Mouse (Mus musculus) left cerebral cortex, adult 2 months (tissue): ENCODE results near the gene Ppara. TPM values are rescaled to one million over a fixed set of nuclear protein-coding genes. Genes with fewer than 3 reads are reported as not detected.

ENCODE experiments used
- DNase-seq, 2 experiments: peaks; one replicate each; pipeline ENCODE4 v3.0.0; 2021 to 2022; ENCODE audit warnings: low spot score in 2 of 2, mixed read lengths in 1 of 2; ENCODE audit errors: extremely low spot score in 1 of 2
- H3K27ac ChIP-seq: fragments of 200-600 bp; 2 replicates; pipeline ENCODE4 v1.8.1; 2022
- H3K4me3 ChIP-seq: fragments of 200-600 bp; 2 replicates; pipeline ENCODE4 v1.8.1; 2022
- CTCF ChIP-seq: fragments of 200-600 bp; IDR thresholded peaks from 2 replicates; pipeline ENCODE4 v1.8.1; 2022; ENCODE audit warnings: antibody characterized with exemption, mild to moderate bottlenecking, moderate library complexity
- intact Hi-C: fragments of 180-260 bp; cut with DNase I; formaldehyde crosslinking; loops from one replicate; pipeline ENCODE4 v1.15.1; 2025
- total RNA-seq, 2 experiments: library from RNA; stranded (reverse); gene quantifications; 2 replicates each; pipeline ENCODE4 v1.2.3; 2021

Gene Ppara
- total RNA-seq, 2 experiments from 2014 or later = 3.6 TPM

DNA sequence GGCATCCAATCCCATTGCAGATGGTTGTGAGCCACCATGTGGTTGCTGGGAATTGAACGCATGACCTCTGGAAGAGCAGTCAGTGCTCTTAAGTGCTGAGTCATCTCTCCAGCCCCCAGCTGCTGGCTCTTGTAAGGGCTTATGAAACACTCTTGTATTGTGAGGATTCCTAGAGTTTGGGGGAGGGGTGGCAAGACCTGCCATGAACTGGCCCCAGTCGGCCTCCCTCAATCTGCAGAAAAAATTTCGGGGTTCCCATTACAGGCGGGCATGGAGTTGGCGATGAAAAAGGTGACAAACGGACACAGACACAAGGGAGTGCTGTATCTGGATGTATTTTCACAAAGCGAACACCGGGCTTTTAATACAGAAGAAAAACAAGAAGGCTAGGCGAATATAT, 21.4 kb upstream of the Ppara start:
- Histone ChIP-seq H3K4me3 (no peak overlapping the region), H3K27ac (no peak overlapping the region)
- TF ChIP-seq CTCF = no peak
- DNase-seq = no peak
- intact Hi-C loops = no loop called here

DNA sequence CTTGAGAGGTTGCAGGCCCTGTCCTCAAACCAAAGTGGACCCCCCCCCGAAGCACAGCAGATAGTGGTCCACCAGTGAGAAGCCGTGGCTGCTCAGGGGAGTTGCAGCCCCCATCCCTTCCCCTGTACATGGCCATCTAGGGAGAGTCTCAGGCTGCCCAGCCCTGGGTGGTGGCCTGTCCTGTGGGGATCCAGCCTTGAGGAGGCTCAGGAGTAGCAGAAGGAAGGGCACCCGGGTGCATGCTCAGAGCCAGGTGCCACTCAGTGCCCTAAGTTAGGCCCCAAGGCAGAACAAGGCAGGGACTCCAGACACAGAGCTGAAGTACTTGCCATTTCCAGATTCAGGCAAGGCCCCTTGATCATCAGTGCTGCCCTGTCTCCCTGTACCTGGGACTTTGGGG, 19.7 kb upstream of the Ppara start:
- intact Hi-C loops = loop anchor here (5.0 kb wide), 2 partner anchors 327 to 417 kb away; no protein-coding TSS in a partner anchor
- H3K4me3 ChIP-seq = no peak overlapping the region
- no peak overlapping the region for H3K27ac ChIP-seq
- DNase-seq = no peak
- TF ChIP-seq CTCF = no peak

DNA sequence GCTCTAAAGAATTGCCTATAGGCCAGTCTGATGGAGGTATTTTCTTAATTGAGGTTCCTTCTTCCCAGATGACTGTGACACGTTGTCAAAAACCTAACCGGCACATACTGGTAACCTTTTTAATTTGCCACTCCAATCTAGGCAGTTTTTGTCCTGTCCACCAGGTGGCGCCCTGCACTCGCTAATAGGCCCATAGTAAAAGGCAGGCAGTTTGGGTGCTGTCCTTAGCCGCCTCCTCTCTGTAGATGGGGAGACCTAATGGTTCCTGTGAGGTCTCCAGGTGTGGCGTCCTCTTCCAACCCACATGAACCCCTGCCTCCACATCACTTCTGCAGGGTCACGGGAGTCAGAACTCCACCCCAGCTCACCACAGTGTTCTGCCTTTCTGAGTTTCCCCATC, 18.7 kb upstream of the Ppara start:
- no peak overlapping the region for H3K27ac ChIP-seq
- TF ChIP-seq CTCF = peak; percentile 94
- DNase-seq = peak; percentile 81 to 84
- intact Hi-C loops = loop anchor here (1.0 to 5.0 kb wide), 3 partner anchors 151 to 416 kb away; no protein-coding TSS in a partner anchor
- H3K4me3 ChIP-seq = no peak overlapping the region

DNA sequence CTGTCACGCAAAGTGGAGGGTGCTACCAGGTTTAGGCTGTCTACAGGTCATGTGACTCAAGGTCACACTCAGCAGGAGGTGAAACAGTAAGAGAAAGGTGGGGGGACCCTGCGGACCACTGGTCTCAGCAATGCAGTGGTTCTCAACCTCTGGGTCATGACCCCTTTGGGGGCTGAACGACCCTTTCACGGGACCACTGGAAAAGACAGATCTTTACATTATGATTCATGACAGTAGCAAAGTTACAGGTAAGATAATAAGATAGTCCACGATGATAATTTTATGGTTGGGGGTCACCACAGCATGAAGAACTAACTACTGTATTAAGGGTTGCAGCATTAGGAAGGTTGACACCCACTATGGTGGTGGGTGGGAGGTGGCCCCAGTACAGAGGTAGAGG, 18.2 kb upstream of the Ppara start:
- intact Hi-C loops = loop anchor here (1.0 to 5.0 kb wide), 3 partner anchors 151 to 416 kb away; no protein-coding TSS in a partner anchor
- Histone ChIP-seq H3K27ac (no peak overlapping the region), H3K4me3 (no peak overlapping the region)
- no peak for TF ChIP-seq CTCF
- DNase-seq = no peak

DNA sequence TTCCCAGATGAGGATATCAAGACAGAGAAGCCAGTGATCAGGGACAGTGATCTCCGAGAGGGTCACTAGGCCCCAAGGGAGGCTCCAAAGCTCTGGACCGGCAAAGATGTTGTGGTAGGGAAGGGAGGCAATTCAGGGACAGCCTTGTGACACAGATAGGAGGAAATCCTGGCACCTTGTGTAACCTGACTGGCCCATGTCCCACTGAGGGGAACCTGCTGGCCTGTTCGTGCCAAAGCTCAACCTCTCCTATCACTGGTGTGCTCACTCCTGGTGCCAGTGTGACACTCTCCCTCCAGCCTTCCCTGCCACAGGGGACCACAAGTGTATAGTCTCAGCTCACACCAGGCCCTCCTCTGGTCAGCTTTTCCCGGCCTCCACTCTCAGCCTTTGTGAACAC, 17.8 kb upstream of the Ppara start:
- Histone ChIP-seq H3K4me3 (no peak overlapping the region), H3K27ac (no peak overlapping the region)
- intact Hi-C loops = loop anchor here (5.0 kb wide), 2 partner anchors 325 to 415 kb away; no protein-coding TSS in a partner anchor
- no peak for TF ChIP-seq CTCF
- DNase-seq = no peak

DNA sequence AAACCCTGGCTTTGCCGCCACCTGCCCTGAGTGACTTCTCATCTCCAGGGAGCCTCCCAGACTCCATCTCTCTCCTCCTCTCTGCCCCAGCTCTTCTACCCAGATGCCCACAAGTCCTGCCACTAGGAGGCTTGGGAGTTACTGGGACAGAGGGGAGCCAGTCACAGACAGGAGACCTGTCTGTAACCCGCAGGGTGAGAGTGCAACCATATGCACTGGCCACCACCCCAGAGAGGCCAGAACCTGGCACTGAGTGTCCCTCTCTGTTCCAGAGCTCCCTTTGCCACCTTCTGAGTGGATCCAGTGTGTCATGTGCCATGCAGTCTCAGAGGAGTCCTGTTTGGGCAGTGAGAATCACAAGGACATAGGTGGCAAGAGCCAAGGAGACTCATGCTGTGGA, 17.0 kb upstream of the Ppara start:
- intact Hi-C loops = loop anchor here (5.0 kb wide), 2 partner anchors 325 to 415 kb away; no protein-coding TSS in a partner anchor
- H3K4me3 ChIP-seq = no peak overlapping the region
- no peak overlapping the region for H3K27ac ChIP-seq
- TF ChIP-seq CTCF = no peak; the same call in 1 of the 2 replicates
- no peak for DNase-seq

DNA sequence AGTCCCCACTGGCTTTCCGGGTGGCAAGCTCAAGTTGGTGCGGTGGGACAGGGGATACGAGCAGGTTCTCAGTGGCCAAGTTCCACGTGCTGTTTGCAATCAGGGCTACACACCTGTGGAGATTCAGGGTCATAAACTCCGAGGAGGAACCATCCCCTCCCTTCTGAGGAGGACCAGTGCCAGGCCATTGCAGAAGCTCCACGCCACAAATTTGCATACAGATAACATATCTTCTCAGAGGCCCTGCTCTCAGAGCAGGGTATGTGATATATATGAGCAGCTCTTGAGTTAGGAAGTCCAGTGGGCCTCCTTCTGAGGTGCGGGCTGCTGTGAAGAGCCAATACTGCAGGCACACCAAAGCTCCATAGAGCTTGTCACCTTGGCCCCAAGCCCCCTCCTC, 15.8 kb upstream of the Ppara start:
- Histone ChIP-seq H3K27ac (no peak overlapping the region), H3K4me3 (no peak overlapping the region)
- DNase-seq = no peak
- intact Hi-C loops = loop anchor here (5.0 kb wide), 2 partner anchors 323 to 413 kb away; no protein-coding TSS in a partner anchor
- TF ChIP-seq CTCF = no peak

DNA sequence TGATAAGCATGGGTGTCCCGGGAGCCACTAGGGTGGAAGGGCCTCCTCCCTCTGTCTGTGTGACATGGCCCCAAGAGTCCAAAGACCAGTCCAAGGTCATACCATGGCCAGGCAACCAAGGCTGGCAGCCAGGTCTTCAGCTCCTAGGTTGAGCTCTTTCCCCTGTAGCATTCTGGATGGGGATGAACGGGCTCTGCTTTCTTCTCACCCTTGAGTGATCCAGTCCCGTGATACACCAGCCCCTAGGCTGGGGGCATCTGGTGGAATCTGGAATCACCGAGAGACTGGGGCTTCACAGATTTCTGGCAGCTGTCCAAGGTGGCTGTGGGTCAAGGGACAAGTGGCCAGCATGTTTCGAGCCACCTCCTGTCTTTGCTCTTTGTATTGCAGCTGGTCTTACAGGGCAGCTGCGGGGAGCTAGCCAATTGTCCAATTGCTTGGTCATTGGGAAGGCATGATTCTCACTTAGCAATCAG, 14.4 kb upstream of the Ppara start:
- intact Hi-C loops = no loop called here
- no peak for DNase-seq
- no peak overlapping the region for H3K4me3 ChIP-seq
- H3K27ac ChIP-seq = no peak overlapping the region
- no peak for TF ChIP-seq CTCF

DNA sequence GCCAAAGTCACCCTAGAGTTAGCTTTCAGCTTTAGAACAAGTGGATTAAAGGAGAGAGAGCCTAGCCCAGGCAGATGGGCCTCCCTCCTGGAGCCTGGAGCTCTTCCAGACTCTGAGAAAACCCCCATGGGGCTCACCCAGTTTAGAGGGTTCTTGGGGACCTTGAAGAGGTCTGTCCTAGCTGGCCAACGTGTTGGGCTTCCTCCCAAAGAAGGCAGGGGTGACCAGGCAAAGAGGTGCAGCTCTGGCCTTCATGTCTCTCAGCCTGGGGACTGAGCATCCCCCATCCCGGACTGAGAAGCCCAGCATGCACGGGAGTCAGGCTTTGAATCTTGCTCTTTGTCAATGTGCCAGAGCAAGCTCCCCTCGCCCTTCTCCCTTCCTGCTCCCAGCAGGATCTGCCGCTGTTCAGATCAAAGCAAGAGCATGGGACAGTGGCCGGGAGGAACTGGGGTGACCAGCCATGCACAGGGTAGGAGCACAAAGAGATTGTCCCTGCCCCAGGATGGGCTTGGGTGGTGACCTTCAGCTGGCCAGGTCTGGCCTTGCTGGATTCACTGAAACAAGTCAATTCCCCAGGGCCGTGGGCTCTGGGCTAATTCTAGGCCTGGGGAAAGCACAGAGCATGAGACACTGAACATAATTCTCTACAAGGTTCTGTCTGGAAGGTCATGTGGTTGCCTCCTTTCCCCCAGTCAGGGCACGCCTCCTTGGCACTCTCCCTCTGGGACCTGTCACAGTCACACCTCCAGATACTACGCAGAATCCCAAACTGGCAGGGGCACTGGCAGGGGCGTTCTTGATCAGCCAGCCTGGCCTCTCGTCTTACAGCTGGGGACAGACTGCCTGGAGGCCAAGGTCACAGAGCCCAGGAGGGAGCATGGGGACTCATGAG, 10.3 kb upstream of the Ppara start:
- Histone ChIP-seq H3K4me3 (no peak overlapping the region), H3K27ac (no peak overlapping the region)
- DNase-seq = no peak
- intact Hi-C loops = no loop called here
- no peak for TF ChIP-seq CTCF

DNA sequence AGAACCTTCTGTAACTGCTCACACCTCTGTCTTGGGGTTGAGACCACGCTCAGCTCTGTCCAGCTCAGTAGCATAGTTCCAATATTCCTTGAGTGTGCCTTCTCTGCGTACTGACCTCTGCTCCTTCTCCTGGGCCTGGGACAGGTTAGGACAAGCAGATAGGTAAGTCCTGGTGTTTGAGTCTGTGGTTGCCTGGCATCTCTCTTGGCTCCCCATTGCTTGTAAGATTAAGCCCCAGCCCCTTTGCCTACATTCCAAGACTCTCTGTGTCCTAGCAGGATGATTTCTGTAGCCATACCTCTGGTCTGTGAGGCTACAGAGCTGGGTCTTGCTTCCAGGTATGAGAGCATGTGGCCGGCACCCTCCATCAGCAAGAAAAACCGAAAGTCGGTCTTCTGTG, 6.6 kb upstream of the Ppara start:
- H3K27ac ChIP-seq = no peak overlapping the region
- no peak for TF ChIP-seq CTCF
- H3K4me3 ChIP-seq = no peak overlapping the region
- no peak for DNase-seq
- intact Hi-C loops = no loop called here

DNA sequence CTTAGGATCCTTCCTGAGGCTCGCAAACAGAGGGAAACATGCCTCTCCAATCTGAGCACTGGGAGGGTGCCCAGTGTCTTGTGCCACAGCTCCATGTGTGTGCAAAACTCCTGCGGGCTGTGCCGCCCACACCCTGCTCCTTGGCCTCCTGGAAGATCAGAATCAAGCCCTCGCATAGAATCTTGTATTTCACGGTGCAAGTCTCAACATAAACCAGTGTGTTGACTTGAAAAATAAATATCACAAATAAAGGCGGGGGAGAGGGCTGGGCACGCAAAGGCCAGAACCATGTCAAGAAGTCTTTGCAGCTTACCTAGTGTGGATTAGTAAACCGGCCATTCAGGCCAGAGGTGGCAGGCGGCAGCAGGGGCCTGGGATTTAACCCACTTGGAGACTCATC, 5.5 kb upstream of the Ppara start:
- no peak for DNase-seq

DNA sequence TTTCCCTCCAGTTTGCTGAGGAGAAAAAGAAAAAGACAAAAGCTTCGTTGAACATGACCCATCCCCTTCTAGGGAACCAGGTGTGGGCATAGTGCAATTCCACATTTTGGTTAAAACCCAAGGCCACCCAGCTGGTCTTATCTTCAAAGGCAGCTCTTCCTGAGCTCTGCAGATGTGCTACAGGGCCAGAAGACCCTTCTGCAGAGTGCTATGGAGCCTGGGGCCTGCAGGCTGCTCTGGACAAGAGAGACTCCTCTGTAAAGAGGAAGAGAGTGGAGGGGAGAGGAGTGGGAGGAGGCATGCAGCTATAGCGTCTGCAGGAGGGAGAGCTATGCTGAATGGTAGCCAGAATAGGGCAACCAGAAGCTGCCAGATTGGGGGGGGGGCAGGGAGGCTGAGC, 4.8 kb upstream of the Ppara start:
- no peak overlapping the region for H3K4me3 ChIP-seq
- DNase-seq = no peak
- no peak for TF ChIP-seq CTCF
- no peak overlapping the region for H3K27ac ChIP-seq
- intact Hi-C loops = no loop called here

More for the DNA sequence above, 5.5 kb upstream of the Ppara start:
- intact Hi-C loops = no loop called here
- no peak overlapping the region for H3K4me3 ChIP-seq
- no peak for TF ChIP-seq CTCF
- no peak overlapping the region for H3K27ac ChIP-seq
